Mouse (Mus musculus) right cerebral cortex, adult 2 months (tissue): ENCODE results near the gene Bglap3.
A peak's percentile ranks its signal among the peaks of the same experiment; 100 is the strongest.
"Not testable (repeated sequence)": the region's sequence is repeated elsewhere in the genome, so short reads cannot be mapped to it uniquely, and the experiment has no call there.

ENCODE experiments used
- DNase-seq, 2 experiments: peaks; one replicate each; pipeline ENCODE4 v3.0.0; 2021 to 2022; ENCODE audit warnings: low spot score in 2 of 2

The Bglap3 gene

GRCm38 (mm10) chr3:88376644-88377043, 4.1 kb upstream of the Bglap3 start:
- DNase-seq = not testable (repeated sequence)

- DNase-seq = not testable (repeated sequence)
Measured at GRCm38 (mm10) chr3:88375750-88376626, 3.4 kb upstream of the Bglap3 start.

GRCm38 (mm10) chr3:88368511-88368910, 4.0 kb downstream of the Bglap3 start:
- not testable (repeated sequence) for DNase-seq

GRCm38 (mm10) chr3:88367517-88367916, 5.0 kb downstream of the Bglap3 start:
- not testable (repeated sequence) for DNase-seq

GRCm38 (mm10) chr3:88366830-88367428, 5.6 kb downstream of the Bglap3 start:
- peak; percentile 67 to 69 for DNase-seq

GRCm38 (mm10) chr3:88365705-88366361, 6.7 kb downstream of the Bglap3 start:
- peak in 1 of 2 experiments; percentile 38 for DNase-seq

GRCm38 (mm10) chr3:88364337-88364736, 8.2 kb downstream of the Bglap3 start, which contains the start of gene Paqr6:
Paqr6 (plus strand) TSS chr3:88364584.
- DNase-seq = no peak

GRCm38 (mm10) chr3:88363700-88364099, 8.8 kb downstream of the Bglap3 start:
- peak in 1 of 2 experiments; percentile 35 for DNase-seq

GRCm38 (mm10) chr3:88361612-88362313, 10.8 kb downstream of the Bglap3 start:
- DNase-seq = no peak

- no peak for DNase-seq
Measured at GRCm38 (mm10) chr3:88361096-88361495, 11.4 kb downstream of the Bglap3 start.

- DNase-seq = no peak
Measured at GRCm38 (mm10) chr3:88359989-88360388, 12.6 kb downstream of the Bglap3 start.

- no peak for DNase-seq
Measured at GRCm38 (mm10) chr3:88359584-88359983, 13.0 kb downstream of the Bglap3 start.

GRCm38 (mm10) chr3:88354396-88355165, 18.0 kb downstream of the Bglap3 start:
- DNase-seq = no peak

- DNase-seq = no peak
Measured at GRCm38 (mm10) chr3:88352907-88353306, 19.6 kb downstream of the Bglap3 start.

GRCm38 (mm10) chr3:88350732-88351131, 21.8 kb downstream of the Bglap3 start:
- no peak for DNase-seq

GRCm38 (mm10) chr3:88339006-88339405, 33.5 kb downstream of the Bglap3 start:
- DNase-seq = no peak

- no peak for DNase-seq
Measured at GRCm38 (mm10) chr3:88338316-88338715, 34.2 kb downstream of the Bglap3 start.

- peak; percentile 37 to 50 for DNase-seq
Measured at GRCm38 (mm10) chr3:88337367-88338020, 35.0 kb downstream of the Bglap3 start.

GRCm38 (mm10) chr3:88336058-88337013, 36.2 kb downstream of the Bglap3 start, which contains the start of the genes Tmem79 and Smg5:
Tmem79 (minus strand) TSS chr3:88336148.
Smg5 (plus strand) TSS chr3:88336260.
- DNase-seq = peak; percentile 96
